Mouse (Mus musculus) CD4-positive, CD25-positive, alpha-beta regulatory T cell, adult 4 months (primary cell): ENCODE results near the gene Iqcf1. TPM values are rescaled to one million over a fixed set of nuclear protein-coding genes. Genes with fewer than 3 reads are reported as not detected.

Source experiments
- ATAC-seq: one replicate; pipeline ENCODE4 v1.8.0; 2017
- polyA plus RNA-seq, 2 experiments: library from polyadenylated mRNA; unstranded; fragments of 100-300 nt; shearing (Covaris generic); gene quantifications; one replicate each; pipeline ENCODE4 v1.2.1; 2017

Iqcf1 gene
- polyA plus RNA-seq, 2 experiments from 2014 or later = not detected

GRCm38 (mm10) chr9:106465571-106466200, 34.1 kb upstream of the Iqcf1 start, which contains the start of gene Gpr62:
Gene Gpr62, minus strand, starts transcription at chr9:106465938.
- no peak for ATAC-seq

GRCm38 (mm10) chr9:106466721-106467120, 33.0 kb upstream of the Iqcf1 start:
- ATAC-seq = no peak

GRCm38 (mm10) chr9:106467746-106468145, 32.0 kb upstream of the Iqcf1 start:
- ATAC-seq = no peak

- peak; percentile 72 for ATAC-seq
Observed at GRCm38 (mm10) chr9:106469317-106469716, 30.4 kb upstream of the Iqcf1 start.

- no peak for ATAC-seq
Observed at GRCm38 (mm10) chr9:106469776-106470175, 30.0 kb upstream of the Iqcf1 start.

DNA sequence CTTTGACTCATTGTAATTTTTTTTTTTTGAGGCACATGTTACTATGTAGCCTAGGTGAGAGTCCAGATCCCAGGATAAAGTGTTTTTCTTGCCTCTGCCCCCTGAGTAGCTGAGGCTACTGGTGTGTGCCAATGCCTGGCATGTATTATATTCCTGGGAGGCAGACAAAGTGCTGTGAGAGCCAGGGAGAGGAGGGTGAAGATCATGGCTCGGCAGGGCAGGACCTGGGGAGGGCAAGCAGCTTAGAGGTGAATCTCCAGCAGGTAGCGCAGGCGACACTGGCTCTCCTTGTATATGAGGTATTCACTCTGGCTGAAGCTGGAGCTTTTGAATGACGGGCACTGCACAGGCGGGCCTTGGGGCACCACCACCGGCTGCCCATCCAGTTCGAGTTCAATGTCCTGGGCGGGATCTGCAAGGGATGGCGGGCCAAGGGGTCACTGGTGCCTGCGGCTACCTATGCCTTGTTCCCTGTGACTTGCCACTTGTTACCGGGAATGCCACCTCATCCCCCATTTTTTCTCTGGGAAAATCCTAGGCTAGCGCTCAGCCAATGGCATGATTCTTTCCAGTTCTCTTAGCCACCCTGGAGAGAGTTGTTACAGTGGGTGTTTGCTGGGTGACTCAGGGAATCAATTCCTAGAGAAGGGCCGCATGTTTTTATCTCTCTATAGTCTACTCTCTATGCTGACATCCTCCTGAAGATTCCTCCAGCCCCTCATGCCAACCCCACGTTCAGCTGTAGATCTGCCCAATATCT, 28.6 kb upstream of the Iqcf1 start:
- ATAC-seq = no peak

GRCm38 (mm10) chr9:106471892-106472291, 27.9 kb upstream of the Iqcf1 start:
- no peak for ATAC-seq

DNA sequence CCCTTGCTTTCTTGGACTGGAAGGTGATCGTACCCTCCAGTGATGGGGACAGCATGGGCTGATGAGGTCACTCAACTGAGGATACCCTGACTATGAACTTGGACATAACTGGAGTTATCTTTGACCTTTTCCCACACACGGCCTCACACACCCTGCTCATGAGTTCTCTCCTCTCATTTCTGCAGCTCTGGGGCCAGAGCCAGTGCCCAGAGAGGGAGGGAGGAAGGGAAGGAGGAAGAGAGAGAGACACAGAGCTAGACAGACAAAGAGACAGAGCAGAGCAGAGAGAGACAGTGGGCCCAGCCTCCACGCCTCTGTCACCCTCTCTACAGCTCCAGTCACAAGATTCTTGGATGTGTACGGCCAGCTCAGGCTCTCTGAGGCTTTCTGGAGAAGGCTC, 27.4 kb upstream of the Iqcf1 start:
- ATAC-seq = no peak

DNA sequence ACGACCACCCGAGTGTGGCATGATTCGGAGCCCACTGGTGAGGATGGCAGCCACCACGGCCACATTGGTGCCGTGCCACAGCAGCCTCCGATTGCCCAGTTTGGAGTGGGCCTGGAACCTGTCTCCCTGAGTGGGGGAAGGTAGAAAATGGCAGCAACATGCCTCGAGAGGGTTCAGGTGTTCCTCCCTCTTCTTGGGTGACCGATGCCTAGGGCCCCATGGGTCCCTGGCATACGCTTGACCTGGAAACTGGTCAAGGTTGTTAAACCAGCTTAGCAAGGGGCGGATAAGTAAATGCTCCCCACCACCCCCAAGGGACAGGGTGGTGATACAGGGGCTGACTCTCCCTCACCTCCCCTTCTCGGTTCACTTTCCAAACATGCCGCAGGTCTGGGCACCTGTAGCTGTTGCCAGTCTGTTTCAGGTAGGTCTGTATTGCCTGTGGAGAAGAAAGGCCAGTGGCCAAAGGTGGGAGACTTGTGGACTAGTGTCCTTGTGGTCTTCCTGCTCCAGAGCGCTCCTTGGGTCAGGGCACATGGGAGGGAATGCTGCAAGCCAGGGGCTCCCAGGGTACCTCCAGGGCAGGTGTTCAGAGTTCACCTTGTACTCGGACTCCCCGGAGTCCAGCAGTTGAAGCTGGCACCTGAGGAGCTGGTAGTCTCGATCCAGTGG, 26.6 kb upstream of the Iqcf1 start:
- no peak for ATAC-seq

DNA sequence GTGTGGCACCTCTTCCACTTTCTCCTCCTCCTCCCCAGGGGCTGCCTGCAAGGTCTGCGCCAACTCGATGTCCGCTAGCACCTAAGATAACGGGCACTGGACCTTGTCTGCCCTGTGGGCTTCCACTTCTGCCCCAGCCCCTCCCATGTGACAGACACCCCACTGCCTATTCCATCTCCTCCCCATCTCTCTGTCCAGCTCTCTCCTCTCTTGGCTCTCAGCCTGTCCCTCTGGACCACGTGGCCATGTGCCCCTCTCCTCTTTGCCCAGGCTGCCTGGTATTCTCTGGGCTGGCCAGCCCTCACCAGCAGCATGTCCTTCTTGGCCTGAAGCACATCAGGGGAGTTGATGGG, 26.0 kb upstream of the Iqcf1 start:
- no peak for ATAC-seq

- no peak for ATAC-seq
Observed at GRCm38 (mm10) chr9:106474456-106474855, 25.3 kb upstream of the Iqcf1 start.

GRCm38 (mm10) chr9:106475046-106475445, 24.7 kb upstream of the Iqcf1 start:
- ATAC-seq = no peak

DNA sequence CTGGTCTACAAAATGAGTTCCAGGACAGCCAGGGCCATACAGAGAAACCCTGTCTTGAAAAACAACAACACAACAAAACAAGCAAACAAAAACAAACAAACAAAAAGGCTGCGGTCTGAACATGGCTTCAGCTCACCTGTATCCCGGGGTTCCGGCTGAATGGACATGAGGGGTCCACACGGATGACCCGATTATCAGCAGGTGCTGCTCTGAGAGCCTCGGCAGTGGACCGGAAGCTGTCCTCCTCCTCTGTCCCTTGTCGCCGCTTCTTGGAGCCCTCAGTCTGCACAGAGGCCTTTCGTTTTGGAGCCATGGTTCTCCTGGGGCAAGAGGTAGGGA, 24.1 kb upstream of the Iqcf1 start, which contains the start of gene Rrp9:
Gene Rrp9 (plus strand): TSS at position 301 of the 339 bp plus-strand sequence.
- ATAC-seq = no peak

- ATAC-seq = peak; percentile 40
Observed at GRCm38 (mm10) chr9:106476002-106476923, 23.5 kb upstream of the Iqcf1 start.

DNA sequence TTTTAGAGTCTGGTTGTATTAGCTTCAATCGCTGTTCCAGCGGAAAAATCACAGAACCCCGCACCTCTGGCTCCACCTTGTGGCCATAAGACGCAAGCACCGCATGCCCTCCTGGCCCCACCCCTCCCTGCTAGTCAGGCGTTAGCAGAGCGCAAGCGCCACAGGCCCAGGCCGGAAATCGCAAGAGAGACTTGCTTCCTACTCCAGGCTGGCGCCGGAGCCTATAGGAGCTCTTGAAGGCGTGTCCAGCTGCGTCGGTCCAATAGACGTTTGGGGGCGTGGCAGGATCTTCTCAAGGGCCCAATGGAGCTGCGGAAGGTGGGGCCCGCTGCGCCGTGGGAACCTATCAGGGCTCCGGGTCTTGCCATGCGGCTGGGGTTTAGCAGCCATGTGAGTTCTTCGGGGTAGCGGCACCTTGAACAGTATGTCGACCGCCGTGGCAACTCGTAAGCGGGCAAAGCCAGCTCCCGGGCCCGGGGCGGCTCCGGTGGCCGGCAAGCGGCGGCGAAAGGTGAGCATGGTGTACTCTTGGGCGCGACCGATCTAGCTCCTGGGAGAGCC, 22.8 kb upstream of the Iqcf1 start, which contains the start of gene Parp3:
Gene Parp3 (minus strand): TSS at position 26 of the 561 bp plus-strand sequence.
- ATAC-seq = peak; percentile 96

DNA sequence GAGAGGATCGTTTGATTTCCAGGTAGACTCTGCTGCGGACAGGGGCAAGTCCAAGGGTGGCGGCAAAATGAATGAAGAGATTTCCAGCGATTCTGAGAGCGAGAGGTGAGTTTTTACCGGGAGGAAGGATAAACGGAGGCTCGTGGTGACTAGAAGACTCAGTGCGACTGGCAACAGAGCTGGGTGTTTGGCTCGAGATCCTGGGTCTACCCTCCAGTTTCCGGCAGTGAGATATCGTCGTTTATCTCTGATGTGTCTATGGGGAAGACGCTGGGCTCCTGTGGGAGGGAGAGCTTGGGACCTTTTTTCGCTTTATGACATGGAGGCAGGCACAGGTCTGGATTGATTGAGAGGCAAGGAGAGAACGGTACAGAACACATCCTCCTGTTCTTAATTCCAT, 22.1 kb upstream of the Iqcf1 start:
- no peak for ATAC-seq

GRCm38 (mm10) chr9:106478101-106478500, 21.7 kb upstream of the Iqcf1 start:
- ATAC-seq = no peak

DNA sequence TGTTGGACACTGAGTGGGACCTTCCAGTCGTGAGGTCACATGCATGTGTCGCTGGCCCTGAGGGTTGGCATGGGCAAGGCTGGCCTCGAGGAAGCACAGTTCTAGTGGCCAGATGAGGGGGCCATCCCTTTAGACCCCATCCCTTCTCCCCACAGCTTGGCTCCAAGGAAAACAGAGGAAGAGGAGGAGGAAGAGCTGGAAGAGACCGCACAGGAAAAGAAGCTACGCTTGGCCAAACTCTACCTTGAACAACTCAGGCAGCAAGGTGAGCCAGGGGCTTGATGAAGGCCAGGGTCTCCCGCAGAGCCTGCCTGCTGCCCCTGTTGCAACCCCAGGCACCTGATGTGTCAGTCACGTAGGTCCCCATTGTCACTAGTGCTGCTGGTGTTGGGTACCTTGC, 19.2 kb upstream of the Iqcf1 start:
- ATAC-seq = no peak

DNA sequence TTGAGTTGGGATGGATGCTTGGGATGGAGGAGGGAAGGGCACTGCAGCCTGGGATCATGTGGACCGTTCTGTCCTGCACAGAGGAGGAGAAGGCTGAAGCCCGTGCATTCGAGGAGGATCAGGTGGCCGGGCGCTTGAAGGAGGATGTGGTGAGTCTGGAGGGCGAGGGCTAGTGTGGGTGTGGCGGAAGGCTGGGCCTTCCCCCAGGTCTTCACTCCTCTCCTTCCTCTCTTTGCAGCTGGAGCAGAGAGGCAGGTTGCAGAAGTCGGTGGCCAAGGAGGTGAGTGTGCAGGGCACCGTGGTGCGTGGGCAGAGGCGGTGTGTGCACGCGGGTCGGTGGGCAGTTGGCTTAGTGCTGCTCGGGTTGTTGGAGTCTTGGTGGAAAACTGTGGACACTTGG, 18.7 kb upstream of the Iqcf1 start:
- ATAC-seq = no peak

DNA sequence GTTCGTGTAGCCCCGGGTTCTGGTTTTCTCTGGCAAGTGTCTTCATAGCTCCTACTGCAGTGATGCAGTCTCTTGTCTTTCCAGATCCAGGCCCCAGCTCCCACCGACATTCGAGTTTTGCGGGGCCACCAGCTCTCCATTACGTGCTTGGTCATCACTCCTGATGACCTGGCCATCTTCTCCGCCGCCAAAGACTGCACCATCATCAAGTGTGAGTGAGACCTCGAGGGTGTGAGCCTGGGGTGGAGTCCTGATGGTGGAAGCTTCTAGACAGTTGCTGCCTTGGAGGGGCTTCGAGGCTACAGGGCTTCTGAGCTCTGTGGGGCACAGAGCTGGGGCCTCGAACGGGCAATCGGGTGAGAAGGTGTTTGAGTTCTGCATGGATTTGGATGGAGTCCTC, 18.1 kb upstream of the Iqcf1 start:
- ATAC-seq = no peak

- no peak for ATAC-seq
Observed at GRCm38 (mm10) chr9:106482578-106483115, 17.1 kb upstream of the Iqcf1 start.

DNA sequence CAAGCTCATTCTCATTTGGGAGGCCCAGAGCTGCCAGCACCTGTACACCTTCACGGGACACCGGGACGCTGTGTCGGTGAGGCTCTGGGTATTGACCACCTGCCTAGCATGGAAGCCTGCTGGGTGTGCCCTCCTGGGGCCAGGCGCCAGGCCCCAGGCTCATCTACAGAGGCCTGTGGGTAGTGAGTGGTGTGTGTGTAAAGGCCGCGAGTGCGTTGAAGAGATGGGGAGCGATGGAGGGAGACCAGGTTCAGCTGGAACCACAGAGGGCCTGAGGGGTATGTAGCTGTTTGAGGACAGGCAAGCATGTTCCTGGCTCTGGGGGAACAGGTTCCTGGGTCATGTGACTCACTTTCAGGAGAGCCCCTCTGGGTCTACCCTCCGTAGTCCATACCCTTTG, 16.6 kb upstream of the Iqcf1 start:
- ATAC-seq = no peak
